Mouse (Mus musculus): Measurements from ENCODE around the gene Hoxb5.

DNA sequence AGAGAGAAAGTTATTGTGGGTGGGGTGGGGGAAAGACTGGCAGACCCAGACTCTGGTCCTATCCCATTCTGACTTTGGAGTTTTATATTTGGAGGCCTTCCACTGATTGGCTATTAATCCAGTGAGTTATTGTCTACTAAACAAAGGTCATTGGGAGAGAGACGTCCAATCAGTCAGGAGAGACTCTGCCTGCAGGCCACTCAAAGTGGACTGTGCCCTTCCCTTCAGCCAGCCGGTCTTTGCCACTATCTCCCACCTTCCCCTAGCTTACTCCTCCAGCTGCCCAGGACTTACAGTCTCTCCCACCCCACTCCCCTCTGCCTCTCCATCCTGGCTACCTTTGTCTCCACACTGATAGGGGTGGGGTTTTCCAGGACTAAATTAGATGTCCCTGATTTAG, 33.5 kb downstream of the Hoxb5 start:
- no peak for TF ChIP-seq POLR2A (IDR thresholded peaks at IDR 0.05; ENCODE audit: insufficient read depth, low read length)
- no peak for TF ChIP-seq CTCF (IDR thresholded peaks at IDR 0.05; ENCODE audit: low read depth, low read length)
- TF ChIP-seq EP300 (IDR thresholded peaks at IDR 0.05; ENCODE audit: insufficient read depth, low read depth, low read length) = no peak
